Mouse (Mus musculus): ENCODE measurements around the gene Ctnna3.

DNA sequence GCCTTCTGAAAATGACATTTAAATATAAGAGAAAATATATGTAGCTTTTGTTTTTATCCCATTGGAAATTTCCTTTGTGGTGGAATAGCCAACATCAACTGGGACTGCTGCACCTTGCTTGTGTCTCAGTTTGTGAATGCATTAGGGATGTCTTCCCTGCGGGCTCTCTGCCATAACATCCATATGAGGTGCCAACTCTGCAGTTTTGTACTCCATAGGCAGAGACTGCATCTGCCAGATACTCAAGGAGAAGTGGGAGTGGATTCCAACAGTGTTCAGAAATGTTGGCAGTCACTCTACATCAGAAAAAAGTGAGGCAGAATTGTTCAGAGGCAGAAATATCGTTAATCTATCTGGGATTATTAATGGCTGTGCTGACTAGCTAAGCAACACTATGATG, 1158.2 kb downstream of the Ctnna3 start:
- TF ChIP-seq CTCF (IDR thresholded peaks at IDR 0.05; ENCODE audit: low read depth) (no peak), EP300 (IDR thresholded peaks at IDR 0.05; ENCODE audit: low read depth) (no peak)
